Mouse (Mus musculus) macrophage (primary cell): ENCODE results near the gene Zmynd10. TPM values are rescaled to one million over a fixed set of nuclear protein-coding genes. Genes with fewer than 3 reads are reported as not detected.
A peak's percentile ranks its signal among the peaks of the same experiment; 100 is the strongest.

Experiments used
- H3K27ac ChIP-seq: fragments of 350-480 bp; formaldehyde crosslinking; 2 replicates; pipeline ENCODE4 v1.9.0; 2021
- H3K36me3 ChIP-seq: fragments of 350-480 bp; formaldehyde crosslinking; 2 replicates; pipeline ENCODE4 v1.9.0; 2021; ENCODE audit errors: inconsistent target
- H3K4me3 ChIP-seq: fragments of 350-480 bp; formaldehyde crosslinking; 2 replicates; pipeline ENCODE4 v1.9.0; 2021; ENCODE audit errors: inconsistent target
- H3K79me2 ChIP-seq: fragments of 350-480 bp; formaldehyde crosslinking; 2 replicates; pipeline ENCODE4 v1.9.0; 2021; ENCODE audit errors: inconsistent target
- WGBS: methylation state at CpG from one replicate; pipeline ENCODE4 v1.1.7; 2026; ENCODE audit warnings: inconsistent platforms; ENCODE audit not compliant: missing documents; 5-methylcytosine and 5-hydroxymethylcytosine counted together
- polyA plus RNA-seq: library from polyadenylated mRNA; stranded (reverse); fragments of 250-400 nt; gene quantifications from 3 replicates; pipeline ENCODE4 v1.2.4, GENCODE M21; 2018; ENCODE audit warnings: inconsistent platforms

Gene Zmynd10
- polyA plus RNA-seq, 1 experiment from 2014 or later: not detected

DNA sequence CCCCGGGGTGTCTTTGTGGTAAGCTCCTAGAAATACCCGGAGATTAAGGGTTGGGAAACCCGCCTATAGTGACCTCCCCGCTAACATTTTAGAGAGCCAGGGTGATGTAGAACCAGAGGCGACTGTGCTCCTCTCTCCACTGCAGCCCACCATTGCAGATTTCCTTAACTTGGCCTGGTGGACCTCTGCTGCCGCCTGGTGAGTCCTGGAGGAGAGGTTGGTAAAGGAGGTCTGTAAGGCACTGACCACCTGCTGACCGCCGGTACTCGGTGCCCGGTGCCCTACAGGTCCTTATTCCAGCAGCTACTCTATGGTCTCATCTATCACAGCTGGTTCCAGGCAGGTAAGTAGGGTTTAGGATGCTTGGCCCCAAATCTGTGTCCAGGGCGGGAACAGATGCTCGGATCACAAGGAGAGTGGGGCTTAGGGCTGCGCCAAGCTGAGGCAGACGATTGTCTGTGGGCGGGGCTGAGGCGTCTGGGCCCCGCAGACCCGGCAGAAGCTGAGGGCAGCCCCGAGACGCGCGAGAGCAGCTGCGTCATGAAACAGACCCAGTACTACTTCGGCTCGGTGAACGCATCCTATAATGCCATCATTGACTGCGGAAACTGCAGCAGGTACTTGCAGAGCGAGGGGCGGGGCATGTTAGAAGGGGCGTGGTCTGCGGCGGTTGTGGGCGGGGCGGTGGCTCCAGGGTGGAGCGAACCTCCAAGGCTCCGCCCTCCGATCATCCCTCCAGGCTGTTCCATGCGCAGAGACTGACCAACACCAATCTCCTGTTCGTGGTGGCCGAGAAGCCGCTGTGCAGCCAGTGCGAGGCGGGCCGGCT, 20.7 kb upstream of the Zmynd10 start:
- 12% methylated on average over 44 of the region's 44 CpGs for WGBS
- Histone ChIP-seq H3K79me2 (no peaks in the 10 kb centered on the region), H3K4me3 (no peak overlapping the region), H3K27ac (no peak overlapping the region), H3K36me3 (no peaks in the 10 kb centered on the region)

DNA sequence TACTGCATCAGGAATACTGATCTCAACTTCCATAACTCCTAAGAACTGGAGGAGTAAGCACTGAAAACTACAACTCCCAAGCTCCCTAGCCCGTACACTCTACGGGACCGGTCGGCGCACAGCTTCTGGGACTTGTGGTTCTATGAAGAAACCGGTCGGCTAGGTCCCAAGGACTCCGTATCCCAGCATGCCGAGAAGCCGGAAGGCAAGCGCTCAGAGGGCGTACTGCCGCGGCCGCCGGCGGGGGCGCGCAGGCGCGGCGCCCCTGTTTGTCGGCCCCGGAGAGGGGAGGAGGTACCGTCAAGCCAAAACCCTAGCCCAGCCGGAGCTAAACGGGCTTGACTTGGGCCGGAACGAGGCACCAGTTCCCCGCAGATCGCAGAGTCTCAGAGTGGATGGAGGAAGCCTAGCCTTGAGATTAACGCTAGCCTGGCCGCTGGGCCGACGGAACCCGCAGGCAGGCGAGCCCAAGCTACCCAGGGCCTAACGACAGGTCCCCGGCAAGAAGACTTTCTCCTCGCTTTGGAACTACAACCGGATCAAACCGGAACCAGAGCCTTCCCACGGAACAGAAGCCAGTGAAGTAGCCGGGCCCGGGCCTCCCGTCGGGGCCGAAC, 13.2 kb upstream of the Zmynd10 start, which contains the start of gene Tmem115:
Tmem115 (plus strand) TSS at position 155 of the 617 bp plus-strand sequence.
- peaks cover 17% of the 10 kb centered on the region for H3K36me3 ChIP-seq
- H3K4me3 ChIP-seq: peak within 1 kb of the TSS; percentile 75
- peaks cover 43% of the 10 kb centered on the region for H3K79me2 ChIP-seq
- H3K27ac ChIP-seq: peak within 1 kb of the TSS; percentile 57
- under 1% methylated on average over 47 of the region's 48 CpGs for WGBS

DNA sequence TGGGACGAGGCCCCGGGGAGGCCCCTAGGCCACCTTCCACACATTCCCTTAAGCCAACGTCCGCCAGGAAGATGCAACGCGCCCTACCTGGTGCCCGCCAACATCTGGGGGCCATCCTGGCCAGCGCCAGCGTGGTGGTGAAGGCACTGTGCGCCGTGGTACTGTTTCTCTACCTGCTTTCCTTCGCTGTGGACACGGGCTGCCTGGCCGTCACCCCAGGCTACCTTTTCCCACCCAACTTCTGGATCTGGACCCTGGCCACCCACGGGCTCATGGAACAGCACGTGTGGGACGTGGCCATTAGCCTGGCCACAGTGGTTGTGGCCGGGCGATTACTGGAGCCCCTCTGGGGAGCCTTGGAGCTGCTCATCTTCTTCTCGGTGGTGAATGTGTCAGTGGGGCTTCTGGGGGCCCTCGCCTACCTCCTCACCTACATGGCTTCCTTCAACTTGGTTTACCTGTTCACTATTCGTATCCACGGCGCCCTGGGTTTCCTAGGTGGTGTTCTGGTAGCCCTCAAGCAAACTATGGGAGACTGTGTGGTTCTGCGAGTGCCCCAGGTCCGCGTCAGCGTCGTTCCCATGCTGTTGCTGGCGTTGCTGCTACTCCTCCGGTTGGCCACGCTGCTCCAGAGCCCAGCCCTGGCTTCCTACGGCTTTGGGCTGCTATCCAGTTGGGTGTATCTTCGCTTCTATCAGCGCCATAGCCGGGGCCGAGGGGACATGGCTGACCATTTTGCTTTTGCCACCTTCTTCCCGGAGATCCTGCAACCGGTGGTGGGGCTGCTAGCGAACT, 12.5 kb upstream of the Zmynd10 start:
- H3K79me2 ChIP-seq: peaks cover 43% of the 10 kb centered on the region
- H3K4me3 ChIP-seq: peak overlapping the region; percentile 75
- WGBS: 2% methylated on average over 40 of the region's 40 CpGs

DNA sequence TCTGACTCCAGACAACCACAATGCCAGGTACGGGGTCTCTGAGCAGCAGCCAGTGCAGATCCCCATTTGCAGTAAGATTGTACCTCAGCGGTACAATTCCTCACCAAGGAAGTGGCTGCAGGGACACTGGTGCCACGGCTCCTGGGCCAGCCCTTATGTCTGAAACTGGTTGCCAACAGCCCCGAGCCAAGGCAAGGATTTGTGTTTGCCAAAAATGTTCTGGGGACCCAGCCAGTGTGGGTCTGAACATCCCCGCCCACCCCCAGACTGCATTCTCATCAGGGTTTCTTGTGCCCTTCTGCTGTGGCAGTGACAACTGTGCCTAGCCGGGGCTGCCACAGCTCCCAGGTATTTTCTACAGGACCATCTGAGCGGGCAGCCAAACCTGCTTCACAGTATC, 8.9 kb upstream of the Zmynd10 start:
- WGBS: 99% methylated on average over 7 of the region's 7 CpGs
- Histone ChIP-seq H3K4me3 (no peak overlapping the region), H3K36me3 (peaks cover 26% of the 10 kb centered on the region), H3K79me2 (peaks cover 43% of the 10 kb centered on the region), H3K27ac (no peak overlapping the region)

More for the DNA sequence above, 12.5 kb upstream of the Zmynd10 start:
- Histone ChIP-seq H3K27ac (peak overlapping the region; percentile 57), H3K36me3 (peaks cover 23% of the 10 kb centered on the region)

DNA sequence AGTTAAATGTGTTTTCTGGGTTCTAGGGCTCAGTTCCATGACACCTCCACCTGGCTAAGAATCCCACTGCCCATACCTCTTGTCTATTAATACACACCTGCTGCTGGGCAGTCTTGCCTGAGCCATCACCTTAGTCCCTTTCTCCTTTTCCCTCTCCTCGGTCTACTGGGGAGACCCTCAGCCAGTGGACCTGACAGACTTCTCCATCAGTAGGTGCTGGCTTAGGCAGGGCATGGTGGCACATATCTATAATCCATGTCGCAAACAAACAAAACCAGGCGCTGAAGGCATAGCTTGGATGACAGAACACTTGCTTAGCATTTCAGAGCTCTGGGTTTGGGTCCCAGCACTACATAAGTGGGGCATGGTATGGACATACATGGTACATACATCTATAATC, 8.4 kb upstream of the Zmynd10 start:
- peaks cover 27% of the 10 kb centered on the region for H3K36me3 ChIP-seq
- 89% methylated on average over 3 of the region's 3 CpGs for WGBS
- H3K79me2 ChIP-seq: peaks cover 43% of the 10 kb centered on the region
- H3K4me3 ChIP-seq: no peak overlapping the region
- no peak overlapping the region for H3K27ac ChIP-seq

DNA sequence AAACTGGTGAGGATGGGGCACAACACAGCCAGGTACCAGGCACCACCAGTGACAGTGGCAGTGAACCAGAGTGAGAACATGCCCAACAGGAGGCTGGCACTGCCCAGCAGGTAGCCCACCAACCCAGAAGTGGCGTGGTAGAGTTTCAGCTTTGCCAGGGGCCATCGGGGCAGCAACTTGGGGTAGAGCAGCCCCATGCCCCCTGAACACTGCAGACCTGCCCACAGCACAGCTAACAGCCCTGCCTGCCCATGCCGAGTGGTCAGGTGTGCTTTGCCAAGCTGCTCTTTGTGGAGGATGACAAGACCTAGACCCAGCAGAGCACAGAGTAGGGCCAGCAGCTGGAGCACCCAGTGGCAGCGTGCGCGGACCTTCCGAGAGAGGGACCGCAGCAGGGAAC, 7.2 kb upstream of the Zmynd10 start:
- Histone ChIP-seq H3K27ac (no peak overlapping the region), H3K4me3 (no peak overlapping the region), H3K79me2 (peaks cover 34% of the 10 kb centered on the region), H3K36me3 (peaks cover 39% of the 10 kb centered on the region)
- WGBS: over 99% methylated on average over 8 of the region's 8 CpGs

DNA sequence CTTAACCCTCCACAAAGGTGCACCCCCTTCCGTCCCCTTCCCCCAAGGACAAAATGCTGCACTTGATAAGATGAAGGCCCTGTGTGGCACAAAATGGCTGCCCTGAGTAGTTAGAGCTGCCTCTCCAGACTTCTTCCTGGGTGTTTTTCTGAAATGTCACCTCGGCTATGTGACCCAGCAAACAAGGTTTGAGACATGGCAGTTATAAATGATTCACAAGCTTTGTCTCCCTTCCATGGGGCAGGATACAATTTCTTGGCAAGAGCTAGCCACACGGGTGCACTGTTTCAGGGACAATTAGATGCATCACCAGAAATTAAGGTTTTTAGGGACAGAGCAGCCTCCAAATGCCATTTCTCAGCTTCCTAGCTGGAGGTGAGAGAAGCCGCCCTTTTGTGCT, 6.7 kb upstream of the Zmynd10 start:
- Histone ChIP-seq H3K4me3 (no peak overlapping the region), H3K27ac (no peak overlapping the region), H3K36me3 (peaks cover 41% of the 10 kb centered on the region), H3K79me2 (peaks cover 30% of the 10 kb centered on the region)
- 89% methylated on average over 4 of the region's 4 CpGs for WGBS

DNA sequence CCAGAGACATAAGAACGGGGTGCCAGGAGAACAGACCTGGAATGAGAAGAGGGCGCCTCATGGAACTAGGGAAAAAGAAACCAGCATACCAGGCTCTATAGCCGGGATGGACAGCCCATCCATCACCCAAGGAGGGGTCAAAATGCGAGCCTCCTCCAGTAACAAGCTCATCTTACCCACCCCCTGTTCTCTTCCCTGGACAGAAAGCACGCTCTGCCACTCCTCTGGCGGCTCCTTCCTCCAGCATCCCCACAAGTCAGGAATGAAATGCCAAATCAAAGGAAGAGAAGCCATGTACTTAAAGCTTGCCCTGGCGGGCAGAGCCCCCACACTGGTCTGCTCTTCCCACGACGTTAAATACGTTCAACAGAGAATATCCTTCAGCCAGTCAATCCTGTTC, 6.1 kb upstream of the Zmynd10 start:
- Histone ChIP-seq H3K36me3 (peaks cover 41% of the 10 kb centered on the region), H3K4me3 (peak overlapping the region; percentile 78; the same call in 1 of the 2 replicates), H3K79me2 (peaks cover 24% of the 10 kb centered on the region), H3K27ac (no peak overlapping the region)
- 75% methylated on average over 9 of the region's 10 CpGs for WGBS

DNA sequence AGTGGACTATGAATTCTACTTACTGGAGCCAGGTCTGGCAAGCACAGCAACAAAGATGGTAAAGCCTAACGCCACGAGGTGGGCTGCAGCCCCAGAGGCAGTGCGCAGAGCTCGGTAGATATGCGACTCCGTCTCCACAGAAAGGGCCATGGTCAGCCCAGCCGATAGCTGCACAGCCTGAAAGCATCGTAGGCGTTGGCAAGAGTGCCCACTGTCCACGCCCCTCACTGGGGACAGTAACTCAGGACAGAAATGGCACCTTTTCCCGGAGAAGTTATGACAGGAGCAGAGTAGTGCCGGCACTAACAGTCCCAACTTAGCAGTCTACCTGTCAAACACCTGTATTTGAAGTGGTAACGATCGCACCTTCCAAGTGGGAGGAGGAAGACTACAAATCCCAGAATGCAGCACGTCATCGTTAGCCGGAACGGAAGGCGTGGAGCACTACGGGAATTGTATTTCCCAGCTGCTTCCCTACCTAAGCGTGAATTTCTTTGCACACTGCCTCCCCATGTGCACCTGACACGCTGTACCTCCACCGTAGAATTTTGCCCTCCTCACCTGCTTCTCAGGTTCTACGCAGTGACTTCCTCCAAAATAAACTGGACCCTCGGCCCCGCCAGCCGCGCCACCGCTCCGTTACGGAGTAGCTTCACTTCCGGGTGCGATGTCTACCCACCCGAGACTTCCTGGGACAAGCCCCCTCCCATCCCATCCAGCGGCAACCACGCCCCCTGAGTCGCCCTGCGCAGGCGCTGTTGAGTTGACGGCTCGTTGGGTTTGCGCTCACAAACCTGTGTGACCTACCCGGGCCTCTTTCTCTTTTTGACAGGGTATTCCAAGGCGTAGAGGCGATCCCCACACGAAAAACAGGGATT, 5.4 kb upstream of the Zmynd10 start, which contains the start of the genes Cyb561d2 and Nprl2:
Cyb561d2 (minus strand) TSS at position 720 of the 878 bp plus-strand sequence.
Nprl2 (plus strand) TSS at position 753 of the 878 bp plus-strand sequence.
- H3K27ac ChIP-seq: peak within 1 kb of the TSS; percentile 72
- H3K79me2 ChIP-seq: peaks cover 17% of the 10 kb centered on the region
- H3K4me3 ChIP-seq: peak within 1 kb of the TSS; percentile 78
- H3K36me3 ChIP-seq: peaks cover 41% of the 10 kb centered on the region
- WGBS: 1% methylated on average over 46 of the region's 46 CpGs

DNA sequence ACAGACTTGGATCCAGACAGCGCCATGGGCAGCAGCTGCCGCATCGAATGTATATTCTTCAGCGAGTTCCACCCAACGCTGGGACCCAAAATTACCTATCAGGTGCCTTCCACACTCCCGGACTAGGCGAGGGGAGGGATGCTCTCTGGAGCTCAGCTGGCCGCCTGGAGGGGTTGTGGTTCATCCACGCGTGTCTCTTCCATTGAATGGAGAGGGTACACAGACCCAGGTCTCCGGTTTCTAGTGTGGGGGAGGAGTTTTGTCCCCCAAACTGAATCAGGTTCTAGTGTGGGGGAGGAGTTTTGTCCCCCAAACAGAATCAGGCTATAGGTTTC, 4.8 kb upstream of the Zmynd10 start:
- Histone ChIP-seq H3K27ac (peak overlapping the region; percentile 72), H3K36me3 (peaks cover 40% of the 10 kb centered on the region), H3K79me2 (peaks cover 11% of the 10 kb centered on the region), H3K4me3 (peak overlapping the region; percentile 78)
- 2% methylated on average over 11 of the region's 11 CpGs for WGBS

DNA sequence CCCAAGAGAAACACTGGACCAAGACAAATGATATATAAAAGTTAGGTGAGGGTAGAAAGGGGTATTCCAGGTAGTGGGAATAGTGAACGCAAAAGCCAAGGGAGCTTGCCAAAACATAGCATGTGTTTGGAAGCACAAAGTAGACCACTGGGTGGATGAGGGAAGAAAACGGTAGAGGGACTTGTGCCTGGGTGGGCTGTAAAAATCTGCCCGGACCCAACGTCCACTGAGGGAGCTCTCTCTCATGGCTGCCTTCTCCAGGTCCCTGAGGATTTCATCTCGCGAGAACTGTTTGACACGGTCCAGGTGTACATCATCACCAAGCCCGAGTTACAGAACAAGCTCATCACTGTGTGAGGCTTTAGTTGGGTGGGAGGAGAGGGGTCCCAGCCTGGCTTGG, 4.4 kb upstream of the Zmynd10 start:
- peak overlapping the region; percentile 72; the same call in 1 of the 2 replicates for H3K27ac ChIP-seq
- 66% methylated on average over 7 of the region's 8 CpGs for WGBS
- H3K4me3 ChIP-seq: peak overlapping the region; percentile 78
- H3K36me3 ChIP-seq: peaks cover 36% of the 10 kb centered on the region
- peaks cover 7% of the 10 kb centered on the region; the same call in 1 of the 2 replicates for H3K79me2 ChIP-seq

DNA sequence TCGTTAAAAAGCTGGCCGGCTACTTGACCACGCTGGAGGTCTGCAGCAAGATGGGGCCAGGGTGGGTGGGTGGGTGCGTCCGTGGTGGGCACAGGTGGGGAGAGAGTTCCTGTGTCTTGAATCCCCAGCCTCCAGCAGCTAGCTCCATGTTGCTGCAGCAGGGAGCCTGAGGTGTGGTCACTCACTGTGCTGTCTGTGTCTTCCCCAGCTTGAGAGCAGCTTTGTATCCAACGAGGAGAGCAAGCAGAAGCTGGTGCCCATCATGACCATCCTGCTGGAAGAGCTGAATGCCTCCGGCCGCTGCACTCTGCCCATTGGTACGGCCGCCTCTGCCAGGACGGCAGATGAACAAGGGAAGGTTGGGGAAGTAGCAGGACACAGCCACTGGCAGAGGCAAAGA, 3.8 kb upstream of the Zmynd10 start:
- Histone ChIP-seq H3K4me3 (no peak overlapping the region), H3K36me3 (peaks cover 30% of the 10 kb centered on the region), H3K79me2 (peaks cover under 1% of the 10 kb centered on the region; the same call in 1 of the 2 replicates), H3K27ac (no peak overlapping the region)
- WGBS: 95% methylated on average over 11 of the region's 11 CpGs

DNA sequence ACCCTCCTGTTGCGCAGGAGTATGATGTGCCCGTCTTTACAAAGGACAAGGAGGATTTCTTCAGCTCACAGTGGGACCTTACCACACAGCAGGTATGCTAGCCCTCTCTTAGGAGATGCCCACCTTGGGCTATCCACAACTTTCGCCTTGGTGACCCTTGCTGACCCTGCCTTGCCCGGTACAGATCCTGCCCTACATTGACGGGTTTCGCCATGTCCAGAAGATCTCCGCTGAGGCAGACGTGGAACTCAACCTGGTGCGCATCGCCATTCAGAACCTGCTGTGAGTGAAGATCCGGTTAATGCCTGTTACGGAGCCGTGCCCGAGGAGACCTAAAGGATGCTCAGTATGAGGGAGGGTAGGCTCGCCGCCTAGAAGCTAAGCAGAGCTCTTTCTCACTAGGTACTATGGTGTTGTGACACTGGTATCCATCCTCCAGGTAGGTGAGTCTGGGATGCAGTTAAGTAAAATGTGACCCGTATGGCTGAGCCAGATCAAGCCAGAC, 2.9 kb upstream of the Zmynd10 start:
- Histone ChIP-seq H3K79me2 (no peaks in the 10 kb centered on the region; the same call in 1 of the 2 replicates), H3K4me3 (no peak overlapping the region), H3K27ac (no peak overlapping the region), H3K36me3 (peaks cover 22% of the 10 kb centered on the region)
- 95% methylated on average over 17 of the region's 17 CpGs for WGBS
